Mouse (Mus musculus): ENCODE data around the gene Jam3.
A peak's percentile ranks its signal among the peaks of the same experiment; 100 is the strongest.

Gene Jam3

GRCm38 (mm10) chr9:27154763-27155530 lies at the start of gene Jam3:
Gene Jam3 (minus strand): TSS chr9:27155421.
- peak; percentile 53 for DNase-seq

- no peak for DNase-seq
Measured at GRCm38 (mm10) chr9:27204201-27204600, 49.0 kb upstream of the Jam3 start.

DNA sequence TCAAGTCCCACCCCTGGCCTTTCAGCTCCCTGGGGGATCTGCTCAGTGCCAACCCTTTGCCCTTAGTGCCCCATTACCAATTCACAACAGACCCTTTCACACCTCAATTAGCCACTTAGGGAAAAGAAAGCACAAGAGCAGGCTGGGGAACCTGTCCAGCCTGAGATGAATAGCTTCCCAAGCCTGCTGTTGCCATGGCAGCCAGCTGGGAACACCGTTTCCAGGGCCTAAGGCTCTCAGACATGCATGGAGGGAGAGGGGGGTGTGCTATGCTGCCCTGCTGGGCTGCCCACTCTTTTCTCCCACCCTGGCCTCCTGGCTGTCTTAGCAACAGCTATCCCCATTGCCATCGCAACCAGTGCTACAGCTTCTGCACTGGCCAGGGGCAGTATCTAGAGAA lies 47.9 kb upstream of the Jam3 start:
- DNase-seq: no peak

GRCm38 (mm10) chr9:27201472-27202219 lies 46.4 kb upstream of the Jam3 start:
- DNase-seq: no peak

DNA sequence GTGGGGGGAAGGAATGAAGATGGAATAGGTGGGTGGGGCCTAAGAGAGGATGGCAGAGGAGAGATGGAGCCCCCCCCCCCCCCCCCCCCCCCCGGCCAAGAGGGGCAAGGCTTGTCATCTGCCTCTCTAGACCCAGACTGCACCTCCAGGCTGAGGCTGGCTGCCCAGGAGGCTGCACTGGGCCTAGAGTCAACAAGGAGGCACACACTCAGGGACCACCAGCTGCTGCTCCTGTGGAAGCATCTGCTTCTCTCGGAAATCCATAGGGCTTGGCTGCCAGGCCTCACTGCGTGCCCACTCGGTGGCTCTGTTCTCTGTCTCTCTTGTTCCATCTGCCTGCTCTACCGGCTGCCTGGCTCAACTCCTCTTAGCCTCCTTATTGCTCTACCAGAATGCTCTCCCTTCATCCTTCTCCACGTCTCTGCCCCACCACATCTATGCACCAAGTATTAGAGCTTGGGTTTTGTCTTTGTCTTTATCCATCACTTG lies 38.4 kb upstream of the Jam3 start:
- no peak for DNase-seq

GRCm38 (mm10) chr9:27192761-27193591 lies 37.8 kb upstream of the Jam3 start:
- no peak for DNase-seq

DNA sequence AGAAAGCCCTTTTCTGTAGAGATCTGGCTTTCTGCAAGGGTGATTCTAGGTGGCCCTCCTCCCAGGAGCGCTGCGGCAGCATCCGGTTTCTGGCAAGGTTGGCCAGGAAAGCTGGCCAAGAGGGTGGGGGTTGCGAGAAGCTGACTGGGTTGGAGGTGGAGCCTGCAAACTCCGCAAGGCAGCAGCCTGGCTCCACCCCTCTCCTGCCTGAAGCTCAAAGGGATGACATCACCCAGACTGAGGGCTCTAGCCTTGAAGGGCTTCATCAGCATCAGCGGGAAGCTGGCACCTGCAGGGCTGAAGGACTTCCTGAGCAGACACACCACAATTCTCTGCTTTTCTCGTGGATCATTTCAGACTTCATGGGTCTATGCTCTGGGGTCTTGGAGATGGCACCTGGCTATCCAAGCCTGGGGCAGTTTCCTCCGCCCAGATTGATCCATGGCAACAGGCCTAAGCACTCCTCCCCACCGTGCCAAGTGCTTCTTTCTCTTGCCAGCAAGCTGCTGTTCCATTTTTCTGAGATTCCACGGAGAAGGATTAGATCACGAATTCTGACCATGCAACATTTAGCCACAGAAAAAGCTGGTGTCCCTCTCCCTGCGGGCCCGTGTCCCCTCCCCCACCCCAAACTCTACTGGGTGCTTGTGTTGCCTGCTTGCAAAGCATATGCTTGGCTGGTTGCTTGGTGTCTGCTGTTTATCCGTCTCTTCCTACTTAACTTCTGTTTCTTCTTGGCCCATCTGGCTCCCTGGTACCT lies 37.0 kb upstream of the Jam3 start:
- DNase-seq: peak; percentile 54

DNA sequence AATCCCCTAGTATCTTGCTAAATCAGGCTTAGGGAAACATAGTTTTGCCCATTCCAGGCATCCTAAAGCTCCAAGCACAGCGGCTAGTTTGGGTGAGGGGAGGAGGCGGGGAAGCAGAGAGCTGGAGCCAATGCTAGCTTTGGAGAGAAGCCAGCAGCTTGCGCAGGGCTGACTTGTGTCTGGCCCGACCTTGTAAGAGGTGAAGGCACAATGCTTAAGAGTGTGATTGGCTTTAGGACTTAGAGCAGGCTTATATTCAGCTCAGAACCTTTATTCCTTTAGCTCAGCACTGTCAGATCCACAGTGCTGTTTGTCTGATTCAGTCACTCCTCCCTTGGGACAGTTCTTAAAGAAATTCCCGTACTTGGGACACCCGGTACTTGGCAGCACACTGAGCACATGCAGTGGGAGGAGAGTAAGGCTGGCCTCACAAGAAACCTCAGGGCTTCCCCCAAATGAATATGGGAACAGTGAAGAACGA lies 36.3 kb upstream of the Jam3 start:
- DNase-seq: no peak

DNA sequence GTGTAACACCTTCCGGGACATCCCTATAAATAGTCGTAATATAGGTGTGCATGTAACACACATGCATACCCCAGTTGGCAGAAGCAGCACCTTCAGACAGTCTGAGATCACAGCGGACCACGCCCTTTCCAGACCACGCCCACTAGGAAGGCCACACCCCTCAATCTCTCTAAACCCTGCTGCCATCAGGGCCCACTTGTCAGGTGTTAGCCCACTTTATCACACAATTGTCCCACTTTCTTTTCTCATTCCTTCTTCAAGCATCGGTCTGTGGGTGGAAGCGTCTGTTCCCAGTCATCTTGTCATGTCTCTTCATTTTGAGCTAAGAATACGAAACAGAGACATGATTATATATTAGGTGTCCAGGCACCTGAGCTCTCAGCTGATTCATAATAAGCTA lies 35.2 kb upstream of the Jam3 start:
- no peak for DNase-seq

GRCm38 (mm10) chr9:27189306-27189705 lies 34.1 kb upstream of the Jam3 start:
- no peak for DNase-seq

- no peak for DNase-seq
Measured at GRCm38 (mm10) chr9:27188677-27189241, 33.5 kb upstream of the Jam3 start.

DNA sequence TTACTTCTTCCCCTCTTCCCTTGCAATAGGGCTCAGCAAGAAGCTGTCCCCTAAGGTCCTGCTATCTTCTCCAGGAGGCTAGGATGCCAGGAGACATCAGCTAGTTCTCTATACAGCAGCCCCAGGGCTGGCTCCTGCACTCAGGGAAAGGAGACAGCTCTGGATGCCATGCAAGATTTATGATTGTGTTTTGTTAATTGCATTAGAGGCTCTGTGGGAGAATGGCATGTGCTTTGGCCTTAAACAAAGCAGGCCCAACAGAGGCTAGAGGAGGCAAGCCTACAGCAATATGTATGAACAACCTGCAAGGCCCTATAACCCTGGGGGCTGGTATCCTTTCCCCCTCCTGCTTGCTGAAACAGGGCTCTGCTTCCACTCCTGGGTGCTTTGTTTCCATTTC lies 30.6 kb upstream of the Jam3 start:
- no peak for DNase-seq

DNA sequence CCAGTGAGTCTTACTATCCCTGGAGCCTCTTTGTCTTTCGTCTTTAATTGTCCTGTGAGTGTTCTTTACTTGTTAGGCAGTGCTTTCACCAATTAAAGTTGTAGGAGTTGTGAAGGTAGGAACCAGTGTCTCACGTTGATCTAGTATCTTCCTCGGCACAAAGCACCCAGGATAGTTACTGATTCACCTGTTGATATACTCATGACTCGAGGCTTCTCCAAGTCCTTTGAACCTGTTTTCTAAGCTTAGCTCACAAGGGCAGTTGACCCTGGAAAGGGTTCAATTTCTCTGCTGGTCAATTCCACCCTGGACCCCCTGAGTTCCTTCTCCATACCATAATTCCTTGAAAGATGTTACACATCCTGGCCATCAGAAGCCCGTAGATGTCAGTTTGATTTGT lies 26.9 kb upstream of the Jam3 start:
- DNase-seq: no peak

GRCm38 (mm10) chr9:27180492-27180891 lies 25.3 kb upstream of the Jam3 start:
- DNase-seq: no peak

DNA sequence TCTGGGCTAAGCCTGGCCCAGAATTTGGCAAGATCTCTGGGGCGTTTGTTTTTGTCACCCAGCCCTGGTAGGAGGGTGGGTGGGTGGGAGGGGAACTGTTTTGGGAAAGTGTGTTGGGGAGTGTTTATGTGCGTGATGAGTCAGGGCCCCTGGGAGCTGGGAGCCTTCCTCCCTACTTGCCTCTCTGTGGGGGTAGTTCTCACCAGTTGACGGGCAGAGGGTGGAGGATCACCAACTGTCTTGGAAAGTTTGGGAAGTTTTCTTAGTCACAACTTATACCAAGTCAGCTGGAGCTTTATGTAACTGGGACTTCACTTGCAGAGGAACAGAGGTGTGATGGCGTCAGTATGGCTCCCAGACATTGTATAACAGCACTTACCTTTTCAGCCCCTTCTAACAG lies 23.7 kb upstream of the Jam3 start:
- no peak for DNase-seq

- DNase-seq: peak; percentile 12
Measured at GRCm38 (mm10) chr9:27176154-27176553, 20.9 kb upstream of the Jam3 start.

GRCm38 (mm10) chr9:27175682-27176081 lies 20.5 kb upstream of the Jam3 start:
- no peak for DNase-seq

DNA sequence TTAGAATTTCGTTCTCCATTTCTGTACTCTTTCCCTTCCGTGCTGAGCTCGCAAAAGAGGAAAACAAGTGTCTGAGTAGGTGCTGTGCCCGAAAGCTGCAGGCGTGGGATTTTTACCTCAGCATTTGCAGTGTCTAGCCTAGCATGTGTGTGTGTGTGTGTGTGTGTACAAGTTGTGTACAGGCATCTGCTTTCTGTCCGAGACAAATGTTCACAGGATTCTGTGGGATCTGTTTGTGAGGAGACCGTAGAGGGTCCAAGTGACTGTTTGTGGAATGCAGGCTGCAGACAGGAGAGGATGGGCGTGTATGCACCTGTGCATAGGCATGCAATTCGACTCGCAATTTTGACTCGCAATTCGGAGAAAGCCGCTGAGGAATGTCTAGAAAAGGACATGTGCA lies 20.0 kb upstream of the Jam3 start:
- DNase-seq: no peak

DNA sequence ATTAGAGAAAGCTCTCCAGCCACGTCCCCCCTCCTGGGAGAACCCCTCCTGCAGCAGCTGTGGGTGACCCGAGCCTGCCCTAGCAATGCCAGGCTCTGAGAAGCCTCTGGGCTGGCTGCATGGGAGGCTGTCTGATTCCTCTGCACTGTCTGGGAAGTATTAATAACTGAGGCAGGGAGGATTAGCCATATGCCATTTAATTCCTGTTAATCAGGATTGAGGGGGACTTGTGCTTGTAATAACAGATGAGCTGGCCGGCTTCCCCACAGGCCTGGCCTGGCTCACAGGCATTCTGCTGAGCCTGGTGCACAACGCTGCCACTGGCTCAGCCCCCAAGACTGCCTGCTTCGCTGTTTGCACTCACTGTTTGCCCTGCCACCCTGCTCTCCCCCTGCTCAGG lies 18.9 kb upstream of the Jam3 start:
- DNase-seq: no peak

DNA sequence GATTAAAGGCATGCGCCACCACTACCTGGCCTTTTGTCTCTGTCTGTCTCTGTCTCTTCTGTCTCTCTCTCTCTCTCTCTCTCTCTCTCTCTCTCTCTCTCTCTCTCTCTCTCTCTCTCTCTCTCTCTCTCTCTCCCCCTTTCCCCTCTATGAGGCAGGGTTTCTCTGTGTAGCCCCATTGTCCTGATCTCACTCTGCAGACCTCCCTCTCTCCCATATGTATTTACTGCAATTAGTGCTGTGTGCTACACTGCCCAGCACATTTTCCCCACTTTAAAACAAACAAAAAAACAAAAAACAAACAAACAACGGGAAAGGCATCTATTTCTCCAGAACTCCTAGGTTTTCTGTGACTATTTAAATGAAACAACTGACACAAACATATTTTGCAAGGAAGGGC lies 18.4 kb upstream of the Jam3 start:
- no peak for DNase-seq

- no peak for DNase-seq
Measured at GRCm38 (mm10) chr9:27172839-27173238, 17.6 kb upstream of the Jam3 start.

GRCm38 (mm10) chr9:27170726-27171125 lies 15.5 kb upstream of the Jam3 start:
- no peak for DNase-seq

Measured in thymus, postnatal 14 days (tissue).